Mouse (Mus musculus): ENCODE results near the gene Cradd.
A peak's percentile ranks its signal among the peaks of the same experiment; 100 is the strongest.

Cradd gene

DNA sequence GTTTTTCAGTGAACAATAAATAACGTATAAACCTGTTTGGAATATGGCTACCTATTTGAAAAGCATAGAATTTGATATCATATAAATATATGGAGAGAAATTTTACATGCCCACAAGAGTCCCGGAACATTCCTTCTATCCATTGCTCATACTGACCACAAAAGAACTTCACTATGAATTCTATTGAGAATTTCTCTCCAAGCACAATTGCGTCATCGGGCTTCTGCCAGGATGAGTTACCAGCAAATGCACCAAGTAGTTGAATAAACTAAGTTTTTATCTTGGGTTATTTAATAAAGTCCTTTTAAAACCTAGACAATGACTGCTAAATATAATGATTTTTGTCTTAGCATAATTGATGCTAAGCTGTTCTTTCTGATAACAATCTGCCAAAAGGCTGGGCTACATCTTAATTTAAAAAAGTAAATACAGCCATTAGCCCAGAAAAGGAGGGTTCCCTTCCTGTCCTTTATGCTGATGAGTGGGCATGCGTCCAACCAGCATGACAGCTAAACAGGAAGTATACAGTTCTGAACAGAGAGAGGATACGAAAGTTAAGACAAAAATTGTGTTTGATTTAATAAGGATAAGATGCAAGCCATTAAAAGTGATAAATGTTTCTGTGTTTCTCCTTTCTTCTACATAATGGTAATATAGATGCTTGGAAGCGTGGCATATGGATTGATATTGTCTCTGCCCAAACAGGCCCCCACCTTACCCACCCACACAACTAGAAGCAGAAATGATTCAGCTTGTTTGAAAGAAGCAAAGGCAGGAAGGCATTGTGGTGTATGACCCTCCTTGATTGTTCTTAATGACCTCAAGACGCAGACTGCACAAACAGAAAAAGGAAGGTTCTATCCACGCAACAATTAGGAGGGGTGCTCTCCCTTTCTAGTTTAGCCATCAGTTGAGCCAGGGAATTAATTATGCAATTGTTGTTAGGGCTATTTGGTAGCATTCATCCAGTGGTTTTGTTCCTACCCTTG lies 6.7 kb upstream of the Cradd start:
- no peak for DNase-seq

- no peak for DNase-seq
These were observed 6.0 kb upstream of the Cradd start for GRCm38 (mm10) chr10:95329884-95330283.

GRCm38 (mm10) chr10:95324278-95324631 lies 322 bp upstream of the Cradd start:
- no peak for DNase-seq

GRCm38 (mm10) chr10:95322076-95323070 lies 1.6 kb downstream of the Cradd start:
- no peak for DNase-seq

GRCm38 (mm10) chr10:95319001-95319400 lies 4.9 kb downstream of the Cradd start:
- no peak for DNase-seq

DNA sequence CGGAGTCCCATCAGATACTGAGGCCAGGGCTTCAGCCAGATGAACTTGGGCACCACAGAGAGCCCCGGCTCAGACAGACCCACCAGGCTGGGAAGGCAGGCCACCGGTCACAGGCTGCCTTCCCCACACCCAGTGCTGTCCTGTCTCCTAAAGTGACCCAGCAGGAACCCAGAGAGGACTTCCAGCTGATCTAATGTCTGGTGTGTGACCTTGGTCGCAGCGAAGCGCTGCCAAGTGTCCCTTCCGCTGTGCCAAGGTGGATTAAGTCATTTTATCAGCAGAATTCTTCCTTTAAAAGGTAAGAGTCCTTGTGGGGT lies 5.6 kb downstream of the Cradd start:
- DNase-seq, result no peak

- no peak for DNase-seq
These were observed 6.1 kb downstream of the Cradd start for GRCm38 (mm10) chr10:95317581-95318391.

DNA sequence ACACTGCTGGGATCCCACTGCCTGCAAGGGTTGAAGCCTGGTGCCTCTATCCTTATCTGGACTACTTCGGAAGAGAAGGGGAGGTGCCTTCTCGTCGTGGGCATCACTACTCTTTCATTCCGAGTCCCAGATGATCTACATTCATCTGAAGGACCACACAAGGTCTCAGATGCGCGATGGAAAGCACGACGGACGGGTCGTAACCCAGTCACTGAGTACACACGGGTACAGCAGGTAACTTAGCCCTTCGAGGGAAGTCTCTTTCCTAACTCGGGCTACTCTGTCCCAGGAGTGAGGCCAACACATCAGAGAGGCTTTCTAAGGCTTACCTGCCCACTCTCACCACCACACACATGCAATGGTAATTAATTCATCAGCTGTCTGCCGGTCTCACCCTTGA lies 6.8 kb downstream of the Cradd start:
- no peak for DNase-seq

DNA sequence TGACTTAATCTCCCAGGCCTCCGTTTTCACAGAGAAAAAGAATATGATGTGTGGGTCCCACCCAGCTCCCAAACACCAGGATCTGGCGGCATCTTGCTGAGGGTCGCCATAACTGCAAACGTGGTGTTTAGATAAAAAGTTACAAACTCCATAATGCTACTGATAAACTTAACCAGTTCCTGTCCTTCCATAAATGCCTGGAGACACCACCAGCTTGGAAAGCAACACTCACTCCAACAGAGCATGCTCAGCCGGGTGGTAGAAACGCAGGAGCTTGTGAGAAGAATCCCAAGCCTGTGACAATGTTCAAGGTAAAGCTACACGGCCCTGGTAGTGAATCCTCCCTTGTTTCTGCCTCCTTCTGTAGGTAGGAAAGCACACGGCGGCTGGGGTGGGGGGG lies 7.3 kb downstream of the Cradd start:
- no peak for DNase-seq

DNA sequence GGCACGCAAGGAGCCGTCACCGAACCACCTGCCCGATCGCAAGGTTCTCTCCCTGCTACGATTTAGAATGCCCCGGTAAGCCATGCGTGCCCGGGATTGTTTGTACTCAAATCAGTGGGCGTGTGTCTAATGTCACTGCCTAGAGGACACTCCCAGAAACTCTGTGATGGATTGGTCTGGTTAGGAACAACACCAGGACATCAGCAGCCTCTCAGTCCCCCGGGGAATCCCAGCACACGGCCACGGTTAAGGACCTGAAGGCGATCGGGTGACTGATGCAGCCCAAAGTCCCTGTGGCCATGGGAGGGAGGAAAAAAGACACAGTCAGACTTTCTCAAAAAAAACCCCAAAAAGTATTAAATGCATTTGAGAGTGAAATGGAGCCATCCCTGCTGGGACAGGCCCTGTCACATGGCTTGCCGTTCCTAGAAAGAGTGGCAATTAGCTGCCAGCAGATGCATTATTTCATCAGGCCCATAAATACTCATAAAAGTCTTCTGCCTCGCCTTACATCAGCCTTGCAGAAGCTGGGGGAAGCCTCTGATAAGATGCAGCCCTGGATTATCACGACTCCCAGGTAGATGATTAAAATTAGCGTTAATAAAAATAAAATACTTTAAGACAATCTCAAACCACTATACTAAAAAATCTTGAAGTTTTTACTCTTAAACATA lies 8.0 kb downstream of the Cradd start:
- DNase-seq, result no peak

DNA sequence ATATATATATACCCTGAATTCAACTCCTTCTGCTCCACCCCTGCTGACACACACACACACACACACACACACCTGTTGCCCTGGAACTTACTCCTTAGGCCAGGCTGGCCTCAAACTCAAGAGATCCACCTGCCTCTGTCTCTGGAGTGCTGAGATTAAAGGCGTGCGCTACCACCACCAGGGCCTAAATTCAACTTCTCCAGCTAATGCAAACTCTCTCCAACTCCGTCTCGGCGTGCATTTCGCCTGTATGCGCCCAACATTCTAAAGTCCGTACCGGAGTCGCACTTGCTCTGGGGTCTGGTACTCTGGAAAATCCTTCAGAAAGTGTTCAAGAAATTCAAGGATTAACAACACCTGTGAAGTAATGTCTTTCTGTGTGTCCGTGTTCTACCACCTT lies 8.6 kb downstream of the Cradd start:
- DNase-seq, result no peak

- no peak for DNase-seq
These were observed 9.9 kb downstream of the Cradd start for GRCm38 (mm10) chr10:95314019-95314418.

GRCm38 (mm10) chr10:95313524-95313923 lies 10.4 kb downstream of the Cradd start:
- DNase-seq, result no peak

GRCm38 (mm10) chr10:95310688-95311441 lies 13.1 kb downstream of the Cradd start:
- peak; percentile 34 for DNase-seq

DNA sequence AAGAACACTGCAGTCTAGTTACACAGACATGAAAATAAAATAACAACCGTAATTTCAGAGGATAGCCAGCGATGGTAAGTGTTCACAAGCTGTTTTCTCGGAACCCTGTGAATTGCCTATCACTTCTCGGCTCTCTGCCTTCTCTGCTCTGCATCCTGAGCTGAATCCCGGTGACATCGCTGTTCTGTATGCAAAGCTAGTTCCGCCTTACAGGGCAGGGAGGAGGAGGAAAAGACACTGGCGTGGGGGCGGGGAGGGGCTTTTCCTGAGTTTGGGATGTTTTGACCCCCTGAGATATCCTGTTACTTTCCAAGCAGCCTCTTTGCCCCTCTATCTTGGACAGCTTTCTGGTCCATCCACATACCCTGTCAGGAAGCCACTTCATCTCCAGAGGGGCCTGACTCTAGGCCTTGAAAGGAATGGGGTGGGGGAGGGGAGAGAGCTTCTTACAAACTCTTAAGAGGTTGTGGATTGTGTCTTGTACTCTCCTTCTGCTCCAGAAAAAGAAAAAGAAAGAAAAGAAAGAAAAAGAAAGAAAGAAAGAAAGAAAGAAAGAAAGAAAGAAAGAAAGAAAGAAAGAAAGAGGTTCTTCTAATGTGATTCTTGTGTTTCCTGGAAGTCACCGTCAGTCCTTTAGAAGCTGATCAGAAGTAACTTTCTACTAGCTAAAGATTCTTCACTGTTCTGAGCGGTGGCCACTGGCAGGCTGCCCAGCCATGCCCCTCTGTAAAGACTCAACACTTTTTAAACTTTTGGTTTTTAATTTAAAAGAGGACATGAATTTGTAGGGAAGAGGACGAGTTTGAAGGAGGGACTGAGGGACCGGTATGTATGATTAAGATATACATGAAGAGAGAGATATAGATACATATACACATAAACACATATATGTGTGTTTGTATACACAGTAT lies 14.3 kb downstream of the Cradd start:
- no peak for DNase-seq

DNA sequence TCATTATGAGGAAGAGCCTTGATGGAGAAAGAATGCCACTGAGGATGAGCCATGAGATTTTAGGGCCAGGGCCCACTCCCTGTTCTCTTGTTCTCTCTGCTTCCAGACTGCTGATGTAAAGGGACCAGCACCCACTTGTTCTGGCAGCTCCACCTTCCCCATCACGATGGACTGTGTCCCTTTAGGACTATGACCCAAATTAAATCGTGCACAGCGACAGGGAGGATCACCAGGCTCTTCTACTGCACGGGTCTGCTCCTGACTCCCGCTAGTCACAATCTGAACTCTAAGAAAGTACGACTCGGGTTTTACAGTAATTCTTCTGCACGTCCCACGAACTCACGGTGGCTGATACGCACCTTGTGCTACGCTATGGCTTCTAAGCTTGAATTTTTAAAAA lies 14.9 kb downstream of the Cradd start:
- DNase-seq, result no peak

DNA sequence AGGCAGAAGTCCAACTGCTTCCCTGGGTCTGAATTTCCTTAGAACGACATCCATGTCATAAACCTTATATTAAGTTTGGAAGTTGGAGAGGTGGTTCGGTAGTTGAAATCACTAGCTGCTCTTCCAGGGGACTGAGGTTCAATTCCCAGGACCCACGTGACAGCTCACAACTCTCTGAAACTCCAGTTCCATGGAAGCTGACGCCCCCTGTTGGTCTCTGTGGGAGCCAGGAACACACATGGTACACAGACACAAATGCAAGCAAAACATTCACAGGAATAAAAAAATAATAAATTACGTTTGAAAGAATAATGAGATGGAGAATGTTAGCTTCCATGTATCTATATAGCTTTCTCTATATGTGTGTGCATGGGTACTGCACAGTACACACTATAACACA lies 16.0 kb downstream of the Cradd start:
- no peak for DNase-seq

DNA sequence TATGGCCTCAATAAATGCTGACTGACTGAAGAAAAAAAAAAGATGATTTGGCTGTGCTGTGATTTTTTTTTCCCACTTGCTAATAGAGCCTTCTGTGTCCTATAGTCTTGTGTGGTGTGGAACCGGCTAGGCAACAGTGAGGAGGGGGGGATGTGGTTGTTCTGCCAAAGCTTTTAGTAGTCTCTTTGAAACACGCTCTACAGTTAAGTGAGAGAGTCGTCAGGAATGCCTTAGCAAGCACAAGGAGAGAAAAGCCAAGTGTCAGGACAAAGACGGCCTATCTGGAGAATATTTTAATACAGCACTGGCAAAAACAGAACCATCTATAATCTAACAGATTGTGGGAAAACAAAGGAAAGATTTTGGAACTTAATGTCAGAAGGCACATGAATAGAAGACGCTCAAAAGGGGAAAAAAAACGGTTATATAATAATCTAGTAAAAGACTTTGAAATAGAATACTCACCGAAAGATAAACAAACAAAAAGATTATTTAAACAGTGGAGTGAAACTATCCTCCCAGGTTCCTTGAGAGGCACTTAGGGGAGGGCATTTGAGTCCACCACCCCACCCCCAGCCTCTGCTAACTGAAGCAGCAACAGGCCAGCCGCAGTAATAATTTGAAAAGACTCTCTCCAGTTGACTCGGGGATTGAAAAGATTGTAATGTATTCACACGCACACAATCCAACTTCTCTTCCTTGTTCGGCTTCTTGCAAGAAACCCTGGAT lies 16.9 kb downstream of the Cradd start:
- DNase-seq, result no peak

DNA sequence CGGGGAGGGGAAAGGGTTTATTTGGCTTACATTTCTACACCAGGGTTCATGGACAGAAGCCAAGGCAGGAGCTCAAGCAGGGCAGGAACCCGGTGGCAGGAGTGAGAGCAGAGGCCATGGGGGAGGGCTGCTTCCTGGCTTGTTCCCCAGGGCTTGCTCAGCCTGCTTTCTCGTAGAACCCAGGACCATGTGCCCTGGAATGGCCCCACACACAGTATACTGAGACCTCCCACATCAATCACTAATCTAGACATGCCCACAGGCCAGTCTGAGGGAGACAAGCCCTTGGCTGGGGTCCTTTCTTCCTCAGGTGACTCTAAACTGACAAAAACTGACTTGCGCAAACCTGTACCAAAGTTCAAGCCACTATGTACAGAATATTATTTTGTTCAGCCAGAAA lies 19.7 kb downstream of the Cradd start:
- DNase-seq, result no peak

All from right cerebral cortex, postnatal 4 days (tissue).